Mouse (Mus musculus) neural tube, embryonic 10.5 days (tissue): ENCODE data around the gene Olfr986.
"Not testable (repeated sequence)": the region's sequence is repeated elsewhere in the genome, so short reads cannot be mapped to it uniquely, and the experiment has no call there.

Experiments
- DNase-seq: peaks from one replicate; pipeline ENCODE4 v3.0.0-alpha.2; 2017; ENCODE audit warnings: low spot score; ENCODE audit errors: extremely low spot score

The Olfr986 gene

DNA sequence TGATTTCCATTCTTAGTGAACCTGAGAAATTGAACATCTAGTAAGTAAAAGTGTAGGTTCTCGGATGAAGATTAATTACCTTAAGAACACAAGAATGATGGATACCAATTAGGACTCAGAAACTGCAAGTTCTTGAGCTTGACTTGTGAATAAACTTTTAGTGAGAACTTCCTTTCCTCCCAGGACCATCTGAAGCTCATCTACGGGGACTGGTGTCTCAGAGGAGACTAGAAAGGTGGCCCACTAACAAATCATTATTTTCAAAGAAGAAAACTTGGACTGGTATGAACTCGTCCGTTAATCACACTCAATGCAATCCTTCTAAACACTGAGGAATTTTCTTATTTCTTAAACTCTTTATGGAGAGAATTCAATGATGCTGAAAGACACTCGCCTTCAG, at the start of gene Olfr986:
Gene Olfr986 (plus strand): TSS at position 301 of the 400 bp plus-strand sequence.
- DNase-seq = no peak

DNA sequence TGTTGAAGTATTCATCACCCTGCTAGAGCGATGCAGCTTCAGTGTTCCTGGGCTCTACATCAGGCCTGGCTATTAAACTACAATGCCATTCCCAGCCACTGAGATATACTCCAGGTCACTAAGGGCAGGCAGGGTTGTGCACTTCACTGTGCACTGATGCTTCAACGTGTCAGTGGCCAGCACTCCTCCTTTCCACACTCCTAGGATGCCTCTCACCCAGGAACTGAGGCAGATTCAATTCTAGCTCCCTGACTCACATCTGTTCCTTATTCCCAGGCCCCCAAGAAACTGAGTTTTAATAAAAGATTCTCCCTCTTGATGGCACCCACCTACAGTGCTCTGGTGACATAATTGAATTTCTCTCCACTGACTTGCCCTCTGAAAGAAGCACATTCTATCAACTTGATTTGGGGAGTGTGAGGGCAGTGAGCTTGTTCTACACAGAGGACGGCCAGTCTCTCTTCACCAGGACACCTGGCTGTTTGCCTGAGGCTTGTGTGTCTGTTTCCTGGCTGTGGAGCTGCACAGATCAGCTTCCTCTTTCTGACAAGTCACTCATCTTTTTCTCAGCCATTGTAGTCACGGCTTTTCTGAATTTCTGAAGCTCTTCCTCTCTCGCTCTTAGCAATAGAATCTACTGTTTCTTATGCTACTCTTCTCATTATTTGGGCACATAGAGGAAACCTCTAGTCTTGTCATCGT, 43.6 kb upstream of the Olfr986 start:
- DNase-seq = no peak

DNA sequence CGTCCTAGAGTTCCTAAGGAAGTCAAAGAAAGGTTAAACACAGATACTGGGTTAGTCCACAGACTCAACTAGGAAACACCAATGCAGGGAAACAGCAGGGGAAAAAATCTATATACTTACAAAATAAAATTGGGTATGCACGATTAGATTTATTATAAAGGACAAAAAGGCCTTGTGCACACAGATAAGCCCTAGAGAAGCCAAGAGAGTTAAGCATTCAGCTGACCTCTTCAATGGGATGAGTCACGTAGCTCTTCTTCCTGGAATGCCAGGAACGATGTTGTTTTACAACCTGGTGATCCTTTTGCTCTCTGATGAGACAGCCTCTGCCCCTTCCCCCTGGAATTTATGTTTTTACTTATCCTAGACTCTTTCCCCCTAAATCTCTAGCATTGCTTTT, 41.2 kb upstream of the Olfr986 start:
- DNase-seq = no peak

DNA sequence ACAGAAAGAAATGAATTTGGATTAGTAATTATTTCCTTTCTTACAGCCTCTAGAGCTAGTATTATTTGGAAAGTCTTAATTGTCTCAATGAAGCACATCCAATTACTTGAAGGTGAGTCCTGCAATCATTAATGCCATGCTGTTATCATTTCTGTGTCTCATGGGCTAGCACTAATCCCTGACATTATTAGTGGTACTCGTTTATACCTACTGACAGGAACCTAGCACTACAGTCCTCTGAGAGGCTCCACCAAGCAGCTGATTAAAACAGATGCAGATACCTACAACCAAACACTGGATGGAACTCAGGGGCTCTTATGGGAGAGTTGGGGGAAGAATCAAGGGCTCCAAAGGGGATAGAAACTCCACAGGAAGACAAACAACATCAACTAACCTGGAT, 39.2 kb upstream of the Olfr986 start:
- no peak for DNase-seq

DNA sequence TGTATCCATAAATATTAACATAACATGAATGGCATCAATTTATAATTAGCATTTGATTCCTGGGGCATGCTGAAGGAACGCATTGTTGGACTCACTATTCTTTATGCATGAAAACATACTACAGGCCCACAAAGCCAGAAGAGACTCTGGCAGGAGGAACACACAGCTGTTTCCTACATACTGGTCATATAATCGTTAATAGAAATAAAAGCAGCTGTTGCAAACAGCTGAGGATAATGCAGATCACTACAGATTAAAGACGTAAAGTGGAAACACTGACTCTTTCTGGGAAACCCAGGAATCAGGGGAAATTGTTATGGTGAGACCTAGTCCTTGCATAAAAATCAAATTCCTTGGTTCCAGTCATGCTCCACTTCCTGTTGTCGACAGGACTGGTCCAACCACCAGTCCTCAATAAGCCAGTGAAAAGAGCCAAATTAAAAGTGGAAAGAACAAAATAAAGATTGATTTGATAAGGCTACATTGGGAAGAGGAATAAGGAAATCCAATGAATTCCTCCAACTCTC, 25.5 kb upstream of the Olfr986 start:
- no peak for DNase-seq

DNA sequence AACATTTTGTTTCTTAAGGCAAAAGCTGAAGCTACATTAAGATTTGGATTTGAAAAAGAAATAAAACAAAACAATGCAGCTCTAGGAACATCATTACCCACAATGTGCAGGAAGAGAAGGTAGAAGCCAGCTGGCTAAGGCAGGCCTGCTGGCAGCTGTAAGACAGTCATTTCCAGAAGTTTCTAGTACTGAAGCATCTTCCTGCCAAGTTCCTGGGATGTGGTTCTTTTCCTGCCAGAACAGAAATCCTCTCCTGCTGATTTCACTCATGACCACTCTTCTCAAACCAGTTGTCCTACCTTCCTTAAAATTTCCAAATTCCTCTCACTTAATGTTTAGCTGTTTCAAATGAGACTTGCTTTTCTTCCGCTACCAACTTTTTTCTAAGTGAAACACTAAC, 14.3 kb upstream of the Olfr986 start:
- no peak for DNase-seq

DNA sequence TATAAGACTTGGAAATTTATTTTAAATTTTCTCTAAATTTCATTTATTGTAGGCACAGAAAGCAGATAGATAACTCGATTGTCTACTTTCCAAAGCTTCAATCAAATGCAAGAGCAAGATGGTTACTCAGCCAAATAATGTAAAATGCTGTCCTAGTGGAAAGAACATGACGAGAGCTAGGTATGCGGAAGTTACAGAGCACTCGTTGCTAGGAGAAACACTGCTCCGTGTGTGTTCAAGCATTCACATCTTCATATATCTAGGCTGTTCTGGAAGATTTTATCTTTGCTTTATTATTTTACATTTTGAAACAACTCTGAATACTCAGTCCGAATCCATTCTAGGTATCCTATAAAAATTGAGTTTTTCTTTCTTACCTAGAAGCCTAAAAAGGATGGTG, 3.7 kb upstream of the Olfr986 start:
- no peak for DNase-seq

DNA sequence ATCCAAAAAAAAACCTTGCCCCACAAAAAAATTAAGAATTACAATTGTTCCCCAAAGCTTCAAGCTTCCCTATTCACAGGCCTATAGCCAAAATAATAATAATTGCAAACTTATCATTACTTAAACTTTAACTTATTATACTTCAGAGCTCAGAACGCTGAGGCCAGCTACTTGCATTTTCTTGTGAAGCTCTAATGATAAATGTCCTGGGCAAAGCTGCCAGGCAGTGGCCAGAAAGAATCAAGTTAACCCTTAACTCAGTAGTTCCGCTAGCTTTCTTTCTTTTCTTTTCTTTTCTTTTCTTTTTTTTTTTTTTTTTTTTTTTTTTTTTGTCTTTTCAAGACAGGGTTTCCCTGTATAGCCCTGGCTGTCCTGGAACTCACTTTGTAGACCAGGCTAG, 4.4 kb downstream of the Olfr986 start:
- not testable (repeated sequence) for DNase-seq

DNA sequence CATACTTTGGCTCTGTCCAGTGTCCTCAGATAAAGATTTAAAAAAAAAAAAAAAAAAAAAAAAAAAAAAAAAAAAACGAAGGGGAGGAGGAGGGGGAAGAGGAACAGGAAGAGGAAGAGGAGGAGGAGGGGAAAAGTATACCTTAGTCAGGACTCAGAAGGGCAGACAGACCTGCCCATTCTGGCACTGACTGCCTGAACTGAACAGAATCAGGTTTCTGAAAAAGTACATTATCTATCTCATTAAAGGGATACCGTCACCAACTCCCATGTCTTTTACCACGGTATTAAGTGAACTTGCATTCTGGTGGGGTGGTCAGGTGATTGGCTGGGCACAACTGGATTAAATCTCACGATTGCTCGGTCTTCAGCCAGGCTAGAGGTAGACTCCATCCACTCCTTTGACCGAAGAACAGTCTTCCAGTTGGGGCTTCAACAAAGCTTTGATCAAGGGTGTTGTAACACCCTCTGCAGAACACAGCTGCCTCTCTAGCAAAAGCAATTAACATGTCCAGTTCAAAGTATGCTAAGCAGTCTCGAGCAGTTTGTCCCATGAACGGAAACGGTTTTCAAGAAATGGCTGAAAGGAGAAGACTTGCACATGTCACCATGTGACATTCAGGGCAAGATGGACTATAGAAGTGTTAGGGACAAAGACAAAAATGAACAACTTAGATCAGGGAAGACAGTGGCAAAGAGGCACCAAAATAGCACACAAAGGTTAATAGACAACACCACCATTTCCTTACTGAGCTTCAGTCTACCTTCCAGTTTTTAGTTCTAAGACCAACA, 10.6 kb downstream of the Olfr986 start:
- peak; percentile 22 for DNase-seq

DNA sequence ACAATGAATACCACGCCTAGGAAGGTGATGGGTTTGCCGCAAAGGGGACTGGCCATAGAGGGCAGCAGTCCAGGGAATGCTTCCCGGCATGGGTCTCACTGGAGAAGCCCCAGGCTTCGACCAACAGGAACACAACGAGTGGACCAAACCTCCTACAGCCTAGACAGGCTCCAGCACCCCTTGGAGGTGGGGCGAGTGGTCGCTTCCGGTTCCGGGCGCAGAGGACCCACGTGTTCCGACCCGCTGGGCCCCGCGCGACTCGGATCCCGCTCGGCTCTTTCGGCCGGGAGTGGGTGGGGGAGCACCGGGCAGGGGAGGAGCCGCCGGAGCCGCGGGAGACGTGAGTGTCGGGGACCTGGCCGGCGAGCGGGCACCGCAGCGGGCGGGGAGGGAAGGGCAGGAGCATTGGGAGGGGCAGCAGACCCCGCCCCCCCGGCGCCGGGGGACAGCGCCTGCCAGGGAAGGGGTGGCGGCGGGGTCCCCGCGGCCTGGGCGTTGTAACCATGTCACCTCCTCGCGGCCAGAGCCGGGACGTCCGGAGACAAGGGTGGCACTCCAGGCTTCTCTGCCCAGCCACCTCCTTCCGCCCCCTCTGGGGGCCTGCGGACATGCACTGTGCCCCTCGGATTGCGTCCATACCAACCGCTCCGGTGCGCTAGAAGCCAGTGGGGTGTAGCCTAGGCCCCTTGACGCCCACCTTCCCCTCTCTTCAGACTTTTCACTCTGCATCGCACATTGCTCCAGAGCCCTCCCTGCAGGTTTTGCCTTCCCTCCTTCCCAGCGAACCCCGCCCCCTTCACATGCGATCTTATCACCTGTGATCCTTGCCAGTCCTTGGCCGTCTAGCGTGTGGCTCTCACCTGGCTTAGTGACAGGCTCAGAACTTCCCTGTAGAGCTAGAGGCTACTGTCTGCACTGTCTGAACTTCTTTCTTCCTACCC, 11.6 kb downstream of the Olfr986 start, which contains the start of gene Zfp202:
Gene Zfp202 (plus strand): TSS at position 219 of the 941 bp plus-strand sequence.
- peak; percentile 91 for DNase-seq

DNA sequence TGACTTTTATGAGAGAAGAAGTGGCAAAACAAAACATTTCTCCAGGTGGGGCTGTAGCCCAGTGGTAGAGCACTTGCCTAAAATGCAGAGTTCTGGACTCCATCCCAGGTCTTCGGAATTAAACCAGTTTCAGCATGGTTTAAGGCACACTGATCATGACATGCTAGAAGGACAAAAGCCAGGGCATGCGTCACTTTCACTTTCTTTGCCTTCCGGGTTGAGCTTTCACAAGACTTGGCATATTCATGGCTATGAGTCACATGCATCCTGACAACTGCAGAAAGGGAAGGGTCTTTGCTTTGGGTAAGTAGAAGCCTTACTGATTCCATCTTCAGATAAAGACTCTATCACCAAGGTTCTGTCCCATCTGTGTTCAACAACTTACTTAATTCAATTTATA, 15.3 kb downstream of the Olfr986 start:
- DNase-seq = no peak

DNA sequence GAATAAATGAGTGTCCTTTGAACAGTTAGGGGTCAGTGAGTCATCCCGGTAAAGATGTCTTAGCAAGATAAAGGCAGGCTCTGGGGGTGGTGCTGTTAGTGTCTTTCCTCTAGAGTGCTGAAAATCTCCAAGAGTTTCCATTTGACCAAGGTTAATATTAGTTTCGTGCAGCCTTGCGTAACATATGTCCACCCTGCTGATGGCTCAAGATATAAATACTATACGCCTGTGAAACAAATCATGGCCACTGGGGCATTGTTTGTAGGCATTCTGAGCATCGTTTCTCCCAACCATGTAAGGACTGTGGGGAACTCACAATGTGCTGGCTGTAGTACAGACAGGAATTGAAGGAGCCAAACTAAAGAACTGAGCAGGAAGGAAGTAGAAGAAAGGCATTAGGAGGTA, 25.8 kb downstream of the Olfr986 start:
- DNase-seq = no peak

DNA sequence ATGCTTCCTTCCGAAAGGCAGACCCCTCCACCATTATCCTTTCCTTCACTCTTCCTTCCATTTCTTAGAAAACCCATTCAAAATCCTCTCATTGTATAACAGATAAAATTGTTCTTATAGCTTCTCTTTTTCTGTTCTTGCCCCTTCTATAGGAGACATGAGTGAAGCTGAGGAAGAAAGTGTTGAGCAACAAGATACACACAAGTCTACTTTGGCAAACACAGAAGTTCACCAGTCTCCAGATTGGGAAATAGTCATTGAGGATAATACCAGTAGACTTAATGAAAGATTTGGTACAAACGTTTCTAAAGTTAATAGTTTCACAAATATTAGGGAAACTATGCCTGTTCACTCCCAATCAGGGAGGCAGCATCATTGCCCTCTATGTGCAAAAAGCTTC, 30.0 kb downstream of the Olfr986 start:
- DNase-seq = no peak

DNA sequence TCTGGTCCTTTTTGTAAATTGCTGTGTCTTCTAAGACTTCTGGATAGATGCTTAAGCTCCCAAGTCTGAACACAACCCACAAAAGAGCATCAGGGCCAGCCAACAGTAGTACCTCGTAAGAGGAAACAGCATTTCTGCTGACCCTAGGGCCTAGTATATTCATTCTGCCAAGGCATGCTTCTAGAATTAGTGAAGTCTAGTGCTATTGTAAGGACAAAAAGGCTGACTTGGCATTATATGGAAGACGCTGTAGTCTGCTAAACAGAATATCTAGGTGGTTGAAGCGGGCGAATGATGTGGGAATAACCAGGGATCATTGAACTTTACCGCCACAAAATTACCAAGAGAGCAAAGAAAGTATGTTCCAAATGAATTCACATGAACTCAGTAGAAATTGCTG, 33.3 kb downstream of the Olfr986 start:
- no peak for DNase-seq

DNA sequence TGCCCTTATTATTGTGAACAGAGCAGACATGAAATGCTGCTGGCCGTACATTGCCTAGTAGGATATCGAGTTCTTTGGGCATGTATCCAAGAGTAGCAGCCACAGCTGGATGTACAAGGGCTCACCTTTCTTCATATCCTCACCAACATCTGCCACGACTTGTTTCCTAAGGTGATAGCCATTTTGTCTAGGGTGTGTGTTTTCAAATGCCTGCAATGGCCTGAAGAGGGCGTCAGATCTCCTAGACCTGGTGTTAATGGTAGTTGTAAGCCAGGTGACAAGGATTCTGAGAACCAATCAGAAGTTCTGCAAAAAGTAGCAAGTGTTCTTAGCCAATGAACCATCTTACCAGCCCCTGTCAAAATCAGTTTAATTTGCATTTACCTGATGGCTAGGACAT, 35.9 kb downstream of the Olfr986 start:
- no peak for DNase-seq

DNA sequence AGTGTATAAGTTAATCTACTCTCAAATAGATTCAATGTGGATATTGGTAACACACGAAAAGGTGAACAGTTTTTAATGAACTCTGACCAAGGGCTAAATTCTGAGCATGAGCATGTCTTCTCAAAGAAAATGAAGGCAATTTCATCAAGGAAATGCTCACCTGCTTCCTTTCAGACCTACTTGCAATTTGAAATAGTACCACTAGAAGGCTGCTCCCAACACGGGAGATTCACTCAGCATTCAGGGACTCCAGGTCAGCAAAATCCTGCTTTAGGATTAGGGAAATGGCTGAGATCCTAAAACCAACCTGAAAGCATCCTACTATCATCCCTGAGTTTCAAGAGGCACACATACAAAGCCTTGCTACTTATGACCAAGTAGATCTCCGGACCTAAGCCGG, 43.6 kb downstream of the Olfr986 start:
- no peak for DNase-seq

DNA sequence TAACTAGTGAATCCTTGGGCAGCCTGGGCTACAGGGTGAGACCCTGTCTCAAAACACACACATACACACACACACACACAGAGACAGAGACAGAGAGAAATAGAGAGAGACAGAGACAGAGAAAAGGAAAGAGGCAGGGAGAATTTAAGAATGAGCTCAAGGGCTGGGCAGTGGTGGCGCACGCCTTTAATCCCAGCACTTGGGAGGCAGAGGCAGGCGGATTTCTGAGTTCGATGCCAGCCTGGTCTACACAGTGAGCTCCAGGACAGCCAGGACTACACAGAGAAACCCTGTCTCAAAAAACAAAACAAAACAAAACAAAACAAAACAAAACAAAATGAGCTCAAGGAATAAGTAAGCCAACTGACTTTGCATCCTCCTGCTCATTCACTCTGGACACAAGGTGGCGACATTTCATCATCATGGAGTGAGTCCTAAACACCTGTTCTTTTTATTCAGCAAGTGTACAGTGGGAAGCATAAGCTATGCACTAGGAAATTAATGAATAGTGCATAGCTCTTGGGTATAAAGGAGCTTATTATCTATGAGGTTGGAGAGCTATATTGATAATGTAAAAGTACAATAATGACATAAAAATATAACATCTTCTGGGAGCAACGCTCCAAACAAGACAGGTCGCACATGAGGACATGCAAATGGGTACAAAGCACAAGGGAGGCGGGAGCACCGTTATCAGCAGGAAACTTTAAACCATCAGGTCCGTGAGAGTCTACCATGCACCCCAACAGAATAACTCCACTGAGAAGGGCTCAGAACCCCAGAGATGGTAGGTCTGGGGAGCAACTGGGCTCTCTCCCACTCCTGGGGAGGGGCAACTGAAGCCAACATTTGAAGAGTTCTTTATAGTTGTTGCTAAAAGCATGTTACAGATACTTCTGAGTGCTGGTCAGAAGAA, 47.4 kb downstream of the Olfr986 start:
- peak; percentile 47 for DNase-seq

DNA sequence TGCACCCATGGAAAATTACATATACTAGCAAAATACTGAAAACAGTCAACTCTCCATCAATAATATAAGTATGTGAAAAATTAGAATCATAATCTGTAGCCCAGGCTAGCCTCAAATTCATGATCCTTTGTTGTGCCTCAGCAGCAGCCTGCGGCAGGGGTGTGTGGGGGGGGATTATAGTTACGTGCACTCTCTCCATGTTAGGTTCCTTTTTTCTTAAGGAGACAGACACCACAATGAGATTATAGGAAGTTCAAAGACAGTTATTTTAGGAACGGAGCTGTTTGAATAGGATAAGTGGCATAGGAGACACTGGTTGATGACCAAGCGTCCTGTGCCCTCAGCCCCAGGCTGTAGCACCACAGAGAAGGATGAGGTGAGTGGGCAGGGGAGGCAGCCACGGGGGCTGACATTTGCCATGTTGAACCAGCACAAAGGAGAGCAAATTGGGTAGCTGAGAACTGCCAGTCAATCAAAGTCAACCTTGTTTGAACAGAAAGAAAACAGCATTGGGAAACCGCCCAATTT, 48.1 kb downstream of the Olfr986 start:
- DNase-seq = no peak

DNA sequence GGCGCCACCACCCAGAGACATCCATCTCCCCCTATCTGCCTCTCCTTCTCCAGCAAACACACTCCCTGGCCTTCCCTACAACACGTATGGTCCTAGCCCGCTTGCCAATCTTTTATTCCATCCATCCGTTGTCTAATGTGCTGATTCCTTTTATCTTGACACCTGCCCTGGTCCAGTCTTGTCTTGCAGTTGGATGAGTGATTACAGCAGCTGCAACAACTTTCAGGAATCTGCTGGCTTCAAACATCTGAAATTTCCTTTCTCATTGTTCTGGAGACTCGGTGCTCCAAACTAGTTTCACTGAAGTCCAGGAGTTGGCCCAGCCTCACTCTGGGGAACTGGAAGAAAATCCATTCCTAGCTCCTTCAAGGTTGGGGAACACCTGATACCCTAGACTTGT, 48.8 kb downstream of the Olfr986 start:
- DNase-seq = no peak

DNA sequence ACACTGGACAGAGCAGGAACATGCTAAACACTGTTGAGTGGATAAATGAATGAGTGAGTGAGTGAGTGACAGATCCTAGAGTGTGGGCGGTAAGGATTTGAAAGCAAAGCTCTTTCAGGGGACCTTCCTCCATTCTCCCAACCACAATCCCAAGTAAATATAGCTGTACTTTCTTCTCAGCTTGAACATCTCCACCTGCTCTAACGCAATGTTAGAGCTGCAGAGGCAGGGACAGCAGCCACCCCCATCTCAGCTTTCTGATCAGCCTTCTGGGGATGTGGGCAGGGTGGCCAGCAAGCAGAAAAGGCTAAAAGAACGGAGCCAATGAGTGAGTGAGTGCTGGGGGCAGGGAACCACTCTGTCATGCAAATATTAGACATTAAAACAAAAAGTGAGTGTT, 50.3 kb downstream of the Olfr986 start:
- no peak for DNase-seq
